Mouse (Mus musculus) leukemia stem cell, adult 10-12 weeks (primary cell): ENCODE measurements around the gene Phkg1. TPM values are rescaled to one million over a fixed set of nuclear protein-coding genes. Genes with fewer than 3 reads are reported as not detected.

Experiments used
- polyA plus RNA-seq: library from polyadenylated mRNA; stranded (reverse); fragments of >175 nt; gene quantifications from 2 replicates; pipeline ENCODE4 v1.2.3, GENCODE M21; 2012; ENCODE audit warnings: low replicate concordance

Gene Phkg1
- polyA plus RNA-seq = 0.10 TPM in 1 of 2 replicates, not detected in the other

DNA sequence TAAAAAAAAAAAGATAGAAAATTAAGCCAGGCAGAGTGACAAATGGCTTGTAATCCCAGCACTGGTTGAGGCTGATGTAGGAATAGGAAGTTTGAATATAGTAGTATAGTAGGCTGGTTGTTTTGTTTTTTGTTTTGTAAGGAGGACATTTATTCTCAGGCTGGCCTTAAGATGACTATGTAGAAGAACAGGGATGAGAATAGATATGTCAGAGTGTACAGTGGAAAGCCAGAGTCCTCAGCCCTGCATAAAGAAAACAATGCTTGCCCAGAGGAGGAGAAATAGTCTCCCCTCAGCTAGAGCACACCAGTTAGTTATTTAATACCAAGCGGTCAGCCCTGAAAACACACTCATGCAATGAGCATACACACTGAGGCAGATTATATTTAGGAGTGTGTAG, at the start of gene Phkg1:
Phkg1 (minus strand) TSS at position 101 of the 400 bp plus-strand sequence.

DNA sequence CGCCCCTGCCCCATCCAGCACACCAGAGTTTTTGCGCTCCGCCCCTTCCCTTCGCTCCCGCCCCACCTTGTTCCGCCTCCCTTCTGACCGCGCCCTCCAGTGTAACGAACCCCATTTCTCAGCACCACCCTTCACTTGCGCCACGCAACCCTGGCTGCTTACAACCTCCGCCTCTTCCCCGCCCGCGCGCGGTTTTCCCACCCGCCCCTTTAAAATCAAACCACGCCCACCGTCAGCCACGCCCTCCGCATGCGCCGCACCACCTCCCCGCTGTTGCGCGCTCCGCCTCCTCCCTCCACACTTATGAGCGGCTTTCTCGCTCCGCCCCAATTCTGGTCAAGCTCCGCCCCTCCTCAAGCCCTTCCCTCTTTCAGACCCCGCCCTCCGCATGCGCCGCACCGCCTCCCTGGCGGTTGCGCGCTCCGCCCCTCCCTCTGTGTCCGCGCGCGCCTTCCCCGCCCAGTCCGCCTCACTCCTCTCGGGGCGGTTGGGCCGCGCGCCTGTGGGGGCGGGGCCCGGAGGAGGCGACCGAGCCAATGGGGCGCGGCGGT, 43.2 kb upstream of the Phkg1 start, which contains the start of gene Vkorc1l1:
Vkorc1l1 (plus strand) TSS at position 476 of the 551 bp plus-strand sequence.

DNA sequence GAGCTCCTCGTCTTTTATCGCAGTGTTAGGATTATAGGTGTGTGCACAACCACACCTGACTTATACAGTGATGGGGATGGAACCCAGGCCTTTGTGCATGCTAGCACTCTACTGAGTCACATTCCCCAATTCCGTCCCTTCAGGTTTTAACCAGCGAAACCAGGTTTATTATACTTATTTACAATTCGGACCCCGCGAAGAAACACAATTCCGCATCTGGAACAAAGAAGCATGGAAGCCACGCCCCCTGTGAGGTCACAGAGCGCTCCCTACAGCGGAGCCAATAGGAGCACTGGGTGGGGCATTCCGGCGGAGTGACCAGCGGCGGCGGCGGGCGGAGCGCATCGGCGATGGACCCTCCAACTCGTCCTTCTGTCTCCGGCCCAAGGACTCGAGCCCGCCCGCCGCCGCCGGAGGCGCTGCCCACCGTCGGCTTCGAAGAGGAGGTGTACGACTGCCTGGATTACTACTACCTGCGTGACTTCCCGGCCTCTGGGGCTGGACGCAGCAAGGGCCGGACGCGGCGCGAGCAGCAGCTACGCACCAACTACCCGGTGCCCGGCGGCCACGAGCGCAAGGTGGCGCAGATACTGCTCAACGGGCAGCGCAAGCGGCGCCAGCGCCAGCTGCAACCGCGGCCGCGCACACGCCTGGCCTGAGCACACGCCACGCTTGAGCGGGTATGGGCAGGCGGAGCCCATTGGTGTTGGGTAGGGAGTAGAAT, 10.1 kb upstream of the Phkg1 start, which contains the start of gene Nupr1l:
Nupr1l (plus strand) TSS at position 299 of the 724 bp plus-strand sequence.

DNA sequence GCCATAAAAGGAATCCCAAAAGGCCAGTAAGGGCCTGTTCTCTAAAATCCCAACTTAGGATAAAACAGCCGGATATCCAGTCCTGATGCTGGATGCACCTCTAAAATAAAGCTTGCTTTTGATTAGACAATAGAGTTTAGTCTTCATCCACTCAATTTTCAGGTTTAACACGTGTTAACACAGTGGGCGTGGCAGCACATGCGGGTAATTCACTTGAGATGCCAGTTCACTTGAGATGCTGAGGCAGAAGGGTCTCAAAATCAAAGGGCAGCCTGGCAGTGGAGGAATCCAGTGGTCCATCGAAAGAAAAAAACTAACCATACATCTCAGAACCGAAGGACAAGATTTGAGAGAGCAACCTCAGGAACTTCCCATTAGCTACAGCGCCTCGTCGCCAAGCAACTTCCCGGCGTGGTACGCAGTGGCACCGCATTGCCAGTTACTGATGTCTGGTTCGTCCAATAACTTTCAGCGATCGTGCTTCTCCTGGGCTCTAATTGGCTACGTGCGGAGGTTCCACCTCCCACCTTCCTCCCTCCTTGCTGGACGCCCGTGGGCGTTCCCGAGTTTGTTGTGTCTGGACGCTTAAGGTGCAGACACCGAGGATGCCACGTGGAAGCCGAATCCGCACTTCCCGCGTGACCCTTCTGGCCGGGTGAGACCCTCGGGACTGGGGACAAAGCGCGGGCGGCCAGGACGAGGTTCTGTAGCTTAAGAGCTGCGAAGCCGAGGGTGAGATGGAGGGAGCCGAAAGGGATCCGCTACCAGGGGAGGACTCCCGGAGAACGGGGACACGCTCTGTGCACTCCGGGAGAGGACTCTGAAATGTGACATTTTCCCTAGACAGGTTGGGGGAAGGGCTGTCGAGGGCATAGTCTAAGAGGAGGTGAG, 2.9 kb downstream of the Phkg1 start, which contains the start of gene Zbed5:
Zbed5 (plus strand) TSS at position 526 of the 891 bp plus-strand sequence.

DNA sequence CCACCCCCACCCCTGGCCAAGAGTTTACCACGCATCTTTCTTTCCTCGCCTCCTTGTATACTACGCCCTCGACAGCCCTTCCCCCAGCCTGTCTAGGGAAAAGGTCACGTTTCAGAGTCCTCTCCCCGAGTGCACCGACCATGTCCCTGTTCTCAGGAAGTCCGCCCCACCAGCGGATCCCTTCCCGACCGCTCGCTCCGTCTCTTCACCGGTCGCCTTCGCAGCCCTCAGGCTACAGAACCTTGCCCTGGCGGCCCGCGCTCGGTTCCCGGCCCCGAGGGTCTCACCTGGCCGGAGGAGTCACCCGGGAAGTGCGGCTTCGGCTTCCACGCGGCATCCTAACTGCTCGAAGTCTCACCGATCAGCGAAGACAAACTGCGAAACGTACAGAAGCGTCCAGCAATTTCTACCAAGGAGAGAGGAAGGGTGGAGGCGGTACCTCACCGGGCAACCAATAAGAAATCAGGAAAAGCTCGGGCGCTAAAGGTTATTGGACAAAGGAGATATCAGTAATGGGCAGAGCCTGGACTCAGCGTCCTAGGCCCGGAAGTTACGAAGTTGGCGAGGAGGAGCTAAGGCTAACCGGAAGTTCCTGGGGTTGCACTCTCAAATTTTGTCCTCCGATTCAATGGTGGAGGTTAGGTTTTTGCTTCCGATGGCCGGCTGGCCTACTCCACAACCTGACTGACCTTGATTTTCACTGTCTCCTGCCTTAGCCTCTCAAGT, 11.3 kb downstream of the Phkg1 start, which contains the start of gene Chchd2:
Chchd2 (minus strand) TSS at position 560 of the 726 bp plus-strand sequence.

DNA sequence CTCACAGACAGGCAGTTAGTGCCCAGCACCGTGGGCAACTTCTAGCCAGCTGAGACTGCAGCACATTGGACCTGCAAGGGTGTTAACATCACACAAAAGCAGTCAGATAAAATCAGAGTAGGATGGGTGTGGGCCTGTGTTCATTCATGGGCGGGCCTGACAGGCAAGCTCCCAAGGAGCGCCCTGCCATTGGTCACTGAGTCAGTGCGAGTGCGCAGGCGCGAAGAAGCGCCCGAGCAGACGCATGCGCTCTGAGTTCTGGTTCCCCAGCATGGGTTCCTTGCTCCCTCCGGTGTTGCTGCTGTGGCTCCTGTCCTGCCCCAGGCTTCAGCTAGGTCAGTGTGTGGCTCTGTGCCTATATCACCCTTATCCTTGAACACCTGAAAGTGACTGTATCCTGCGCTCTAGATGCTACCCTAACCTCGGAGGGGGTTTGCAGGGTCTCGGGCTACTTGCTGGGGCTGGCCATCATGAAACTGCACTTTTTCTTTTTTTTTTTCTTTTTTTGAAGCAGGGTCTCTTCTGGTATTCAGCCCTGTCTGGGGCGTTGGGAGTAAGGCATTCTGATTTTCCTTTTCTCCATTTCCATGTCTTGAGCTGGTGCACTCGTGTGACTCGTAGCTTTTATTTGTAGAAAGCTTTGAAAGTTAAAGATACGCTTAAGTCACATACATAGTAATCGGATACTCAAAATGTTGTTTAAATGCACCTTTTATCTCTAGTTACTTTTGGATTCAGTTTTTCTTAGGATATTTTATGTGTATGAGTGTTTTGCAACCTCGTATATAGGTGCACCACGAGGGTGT, 51.4 kb downstream of the Phkg1 start, which contains the start of gene Sumf2:
Sumf2 (plus strand) TSS at position 235 of the 806 bp plus-strand sequence.

Other genes with a start within 250 kb of the Phkg1 start
- gene Zfp11, start 228.4 kb downstream of the Phkg1 start, polyA plus RNA-seq = 0.05 and 0.08 TPM in 2 replicates
- gene Sept14, start 190.0 kb downstream of the Phkg1 start, polyA plus RNA-seq = not detected in 2 replicates
- 6.7 and 12.7 TPM in 2 replicates for gene Mrps17, start 183.1 kb downstream of the Phkg1 start, polyA plus RNA-seq
- gene Nipsnap2, start 173.5 kb downstream of the Phkg1 start, polyA plus RNA-seq = 7.2 and 9.7 TPM in 2 replicates
- gene Psph, start 111.1 kb downstream of the Phkg1 start, polyA plus RNA-seq = 8.6 and 40.6 TPM in 2 replicates
- gene Sumf2, start 51.6 kb downstream of the Phkg1 start, polyA plus RNA-seq = 4.0 and 9.3 TPM in 2 replicates
- gene Chchd2, start 11.1 kb downstream of the Phkg1 start, polyA plus RNA-seq = 543 and 642 TPM in 2 replicates
- 3.4 and 48.5 TPM in 2 replicates for gene Zbed5, start 2.8 kb downstream of the Phkg1 start, polyA plus RNA-seq
- gene Nupr1l, start 10.0 kb upstream of the Phkg1 start, polyA plus RNA-seq = 1.7 TPM in 2 replicates
- gene Vkorc1l1, start 43.4 kb upstream of the Phkg1 start, polyA plus RNA-seq = 19.6 and 19.7 TPM in 2 replicates
- 18.1 and 22.7 TPM in 2 replicates for gene Gusb, start 104.5 kb upstream of the Phkg1 start, polyA plus RNA-seq
- gene Asl, start 130.7 kb upstream of the Phkg1 start, polyA plus RNA-seq = 7.4 and 8.3 TPM in 2 replicates
- gene Crcp, start 130.7 kb upstream of the Phkg1 start, polyA plus RNA-seq = 5.0 and 7.4 TPM in 2 replicates
- gene Tpst1, start 174.8 kb upstream of the Phkg1 start, polyA plus RNA-seq = 19.2 and 44.7 TPM in 2 replicates
- 5.4 and 27.4 TPM in 2 replicates for gene Kctd7, start 246.3 kb upstream of the Phkg1 start, polyA plus RNA-seq